Mouse (Mus musculus): Measurements from ENCODE around the gene Keap1.

Gene Keap1

GRCm38 (mm10) chr9:21194787-21195493 is 44.2 kb downstream of the Keap1 start:
- DNase-seq, result no peak

DNA sequence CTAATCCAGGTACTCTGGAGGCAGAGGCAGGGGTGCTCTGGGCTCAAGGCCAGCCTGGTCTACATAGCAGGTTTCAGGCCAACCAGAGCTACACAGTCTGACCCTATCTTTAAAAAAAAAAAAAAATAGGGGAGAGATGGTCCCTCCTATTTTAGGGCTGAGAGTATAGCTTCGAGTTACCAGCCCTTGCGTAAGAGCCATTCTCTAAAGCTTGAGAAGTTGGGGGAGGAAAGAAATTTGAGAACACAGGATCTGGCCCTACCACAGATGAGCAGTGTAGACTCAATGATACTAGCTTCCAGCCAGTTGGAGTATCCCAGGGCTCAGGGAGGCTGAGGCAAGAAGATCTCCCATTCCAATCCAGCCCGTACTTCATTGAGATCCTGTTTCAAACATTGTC is 45.4 kb downstream of the Keap1 start:
- DNase-seq, result no peak

DNA sequence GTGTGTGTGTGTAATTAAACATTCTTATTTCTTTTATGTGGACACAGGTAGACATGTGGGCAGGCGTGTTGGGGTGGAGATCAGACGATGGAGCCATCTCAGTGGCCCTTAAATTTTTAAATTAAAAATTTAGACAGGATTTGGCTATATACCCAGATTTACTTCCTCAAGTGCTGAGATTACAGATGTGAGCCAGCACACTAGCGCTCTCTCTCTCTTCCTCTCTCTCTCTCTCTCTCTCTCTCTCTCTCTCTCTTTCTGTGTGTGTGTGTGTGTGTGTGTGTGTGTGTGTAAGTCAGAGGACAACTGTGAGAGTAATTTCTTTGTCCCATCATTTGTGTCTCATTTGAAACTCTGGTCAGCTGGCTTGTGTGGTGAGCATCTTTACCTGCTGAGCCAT is 48.5 kb downstream of the Keap1 start:
- DNase-seq, result no peak

GRCm38 (mm10) chr9:21189905-21190304 is 49.3 kb downstream of the Keap1 start:
- no peak for DNase-seq

DNA sequence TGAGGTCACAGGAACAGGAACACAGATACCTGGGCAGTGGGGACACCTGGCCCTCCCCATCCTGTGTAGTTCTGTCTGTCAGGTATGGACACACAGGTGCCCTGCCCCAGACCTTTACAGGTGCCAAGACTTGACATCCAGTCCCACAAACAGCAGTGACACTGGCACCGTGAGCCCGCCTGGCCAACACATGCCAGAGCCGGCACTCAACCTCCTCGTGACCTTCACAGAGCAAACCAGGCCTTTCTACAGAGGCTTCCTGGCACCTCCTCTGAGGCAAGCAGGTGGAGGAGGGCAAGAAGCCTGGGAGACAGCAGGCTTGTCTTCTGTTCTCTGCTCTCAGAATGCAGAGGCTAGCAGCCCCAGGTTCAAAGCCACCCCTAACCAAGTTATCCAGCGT is 53.7 kb downstream of the Keap1 start:
- no peak for DNase-seq

GRCm38 (mm10) chr9:21184733-21185132 is 54.4 kb downstream of the Keap1 start:
- DNase-seq, result no peak

DNA sequence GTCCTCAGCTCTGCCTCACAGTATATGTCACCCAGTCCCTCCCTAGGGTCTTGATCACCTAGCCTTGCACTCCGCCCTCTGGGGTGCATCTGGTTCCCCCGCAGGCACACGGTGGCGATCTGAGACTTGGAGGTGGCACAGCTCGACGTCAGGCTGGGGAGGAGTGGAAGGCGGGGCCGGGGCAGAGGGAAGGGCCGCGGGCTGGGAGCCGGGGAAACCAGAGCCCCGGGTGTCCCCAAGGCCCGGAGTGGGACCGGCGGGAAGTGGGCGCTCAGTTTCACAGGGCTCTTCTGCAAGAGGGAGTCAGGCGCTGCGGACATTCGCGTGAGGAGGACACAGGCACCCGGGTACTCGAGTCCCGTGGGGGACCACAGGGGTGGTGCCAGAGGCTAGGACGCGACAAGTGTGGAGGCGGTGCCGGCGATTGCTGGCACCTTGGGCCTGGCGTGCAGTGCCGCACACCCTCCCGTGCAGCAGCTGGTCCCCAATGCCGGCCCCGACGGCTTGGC is 55.2 kb downstream of the Keap1 start:
- DNase-seq, result no peak

GRCm38 (mm10) chr9:21183421-21183820 is 55.7 kb downstream of the Keap1 start:
- DNase-seq, result no peak

DNA sequence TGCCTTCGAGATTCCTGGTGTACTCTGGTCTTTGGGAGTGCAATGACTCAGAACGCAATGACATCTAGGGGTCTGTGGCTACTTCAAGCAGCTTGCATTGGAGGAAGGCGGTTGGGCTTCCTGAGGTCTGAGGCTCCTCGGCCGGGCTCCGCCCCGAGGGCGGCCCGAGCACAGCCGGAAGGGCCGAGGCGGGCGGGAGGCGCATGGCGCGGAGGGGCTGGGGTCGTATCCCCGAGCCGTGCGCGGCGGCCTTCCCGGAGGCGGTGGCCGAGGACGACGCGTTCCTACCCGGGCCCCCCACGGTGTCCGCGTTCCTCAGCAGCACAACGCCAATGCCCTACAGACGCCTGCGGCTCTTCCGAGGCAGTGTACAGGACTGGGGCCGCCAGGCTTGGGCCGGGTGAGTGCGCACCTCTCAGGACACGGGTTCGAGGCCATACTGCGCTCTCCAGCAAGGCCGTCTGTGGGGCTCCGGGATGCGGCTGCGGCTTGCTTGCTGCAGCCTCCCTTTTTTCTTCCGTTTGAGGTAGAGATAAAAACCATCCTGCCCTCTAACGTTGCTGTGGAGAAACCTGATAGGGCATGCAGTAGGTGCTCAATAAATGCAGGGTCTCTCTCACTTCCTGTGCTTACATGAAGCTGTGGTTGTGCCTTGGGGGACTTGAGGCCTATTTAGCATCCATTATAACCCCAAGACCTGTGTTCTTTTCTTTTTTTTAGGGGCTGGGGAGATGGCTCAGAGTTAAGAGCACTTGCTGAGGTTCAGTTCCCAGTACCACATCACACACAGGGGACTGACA is 57.5 kb downstream of the Keap1 start:
- DNase-seq, result no peak

DNA sequence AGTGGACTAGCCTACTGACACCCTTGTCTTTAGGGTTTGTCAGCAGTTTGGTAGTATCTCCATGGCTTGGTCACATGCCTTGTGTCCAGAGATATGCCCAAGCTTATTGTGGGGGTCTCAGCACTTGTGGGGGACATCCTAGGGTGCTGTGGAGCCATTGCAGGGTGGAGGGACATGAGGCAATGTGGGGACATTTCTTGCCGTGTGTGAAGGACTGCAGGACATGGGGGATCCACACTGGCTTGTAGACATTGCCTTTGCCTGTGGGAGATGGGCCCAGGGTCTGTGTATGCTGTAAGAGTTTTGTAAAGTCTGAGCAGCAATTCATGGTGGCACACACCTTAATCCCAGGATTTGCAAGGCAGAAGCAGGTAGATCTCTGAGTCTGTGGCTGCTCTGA is 58.3 kb downstream of the Keap1 start:
- DNase-seq, result no peak

- no peak for DNase-seq
Observed at GRCm38 (mm10) chr9:21180402-21180801, 58.8 kb downstream of the Keap1 start.
